Mouse (Mus musculus): ENCODE data around the gene Pdzd2. TPM values are rescaled to one million over a fixed set of nuclear protein-coding genes. Genes with fewer than 3 reads are reported as not detected.

The Pdzd2 gene
- polyA plus RNA-seq (2015; fragmentation: Nextera tagmentation; extraction: Ambion mirVana), result 29.0 and 35.6 TPM in 2 replicates

DNA sequence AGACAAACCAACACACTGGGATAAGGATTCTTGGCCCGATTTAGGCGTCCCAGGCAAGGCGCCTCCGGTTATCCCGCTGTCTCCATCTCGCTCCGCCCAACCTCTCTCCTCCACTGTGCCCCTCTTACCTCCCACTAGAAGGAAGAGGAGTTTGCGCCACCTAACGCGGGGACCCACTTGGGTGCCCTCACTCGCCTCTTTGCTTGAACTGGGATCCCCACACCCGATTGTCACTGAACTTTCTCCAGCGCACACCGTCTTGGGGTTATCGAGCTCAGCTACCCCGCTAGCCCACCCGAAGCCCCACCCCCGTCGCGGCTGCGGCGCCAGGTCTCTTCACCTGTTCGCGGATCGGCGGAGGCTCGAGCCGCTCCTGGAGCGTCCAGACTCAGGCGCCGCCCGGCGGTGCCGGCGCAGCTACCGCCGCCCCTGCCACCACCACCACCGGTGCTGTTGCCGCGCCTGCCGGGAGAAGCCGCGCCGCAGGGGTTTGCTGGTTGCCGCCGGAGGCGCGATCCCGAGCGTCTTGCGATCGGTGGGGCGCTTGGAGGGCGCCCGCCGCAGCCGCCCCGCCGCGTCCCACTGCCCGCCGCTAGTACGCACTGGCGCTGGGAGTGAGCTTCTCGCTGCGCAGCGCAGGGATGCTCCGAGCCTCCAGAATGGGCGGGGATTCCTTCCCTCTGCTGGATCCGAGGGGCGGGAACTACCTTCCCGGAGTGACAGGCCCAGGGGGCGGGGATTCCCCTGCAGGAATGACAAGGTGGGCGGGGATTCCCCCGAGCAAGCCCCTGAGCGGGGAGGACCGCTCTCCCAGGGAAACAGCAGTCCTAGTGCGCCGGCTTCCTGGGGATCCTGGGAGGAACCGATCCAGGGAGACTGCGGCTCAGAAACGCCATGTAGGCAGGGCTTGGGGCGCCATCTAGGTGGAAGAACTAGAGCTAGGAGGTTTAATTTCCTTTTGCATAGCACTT lies at the start of gene Pdzd2:
TSS of gene Pdzd2 (minus strand) at position 648 of the 971 bp plus-strand sequence.
- Histone ChIP-seq H3K27ac (ENCODE audit: low read length) (no peak within 1 kb of the TSS), H3K9me3 (ENCODE audit: low read length) (no peaks in the 10 kb centered on the region)
- under 1% methylated on average over 82 of the region's 83 CpGs for WGBS

GRCm38 (mm10) chr15:12789406-12789867 lies 49.7 kb upstream of the Pdzd2 start:
- 16% methylated on average over 10 of the region's 10 CpGs for whole genome bisulfite sequencing
- peak; percentile 49 for ATAC-seq (ENCODE audit: low FRiP score, low TSS enrichment)
- H3K27me3 ChIP-seq (ENCODE audit: insufficient read depth, low read length), result no peaks in the 10 kb centered on the region

More for the DNA sequence above, at the start of gene Pdzd2:
- peak within 1 kb of the TSS; percentile 62 for H3K4me3 ChIP-seq (ENCODE audit: low read length)
- H3K4me1 ChIP-seq (ENCODE audit: insufficient read depth, low read length), result peaks cover 14% of the 10 kb centered on the region
- H3K27me3 ChIP-seq (ENCODE audit: insufficient read depth, low read length), result peaks cover 26% of the 10 kb centered on the region
- peak; percentile 99 for ATAC-seq (ENCODE audit: low FRiP score, low TSS enrichment)
- peak within 1 kb of the TSS; percentile 93 for H3K4me2 ChIP-seq (replicated peaks; ENCODE audit: low read depth, low read length)
- H3K36me3 ChIP-seq (ENCODE audit: insufficient read depth, low read length), result no peaks in the 10 kb centered on the region
- H3K9ac ChIP-seq (replicated peaks; ENCODE audit: low read length), result peak within 1 kb of the TSS; percentile 65

GRCm38 (mm10) chr15:12788536-12788935 lies 48.8 kb upstream of the Pdzd2 start:
- Histone ChIP-seq H3K4me2 (replicated peaks; ENCODE audit: low read depth, low read length) (no peak overlapping the region), H3K36me3 (ENCODE audit: insufficient read depth, low read length) (no peaks in the 10 kb centered on the region), H3K9ac (replicated peaks; ENCODE audit: low read length) (no peak overlapping the region), H3K27ac (ENCODE audit: low read length) (no peak overlapping the region), H3K27me3 (ENCODE audit: insufficient read depth, low read length) (no peaks in the 10 kb centered on the region), H3K4me3 (ENCODE audit: low read length) (no peak overlapping the region), H3K9me3 (ENCODE audit: low read length) (no peaks in the 10 kb centered on the region), H3K4me1 (ENCODE audit: insufficient read depth, low read length) (0 out of 2 replicates have a peak, but pooled peaks cover 6% of the 10 kb centered on the region)
- 79% methylated on average over 5 of the region's 5 CpGs for WGBS
- no peak for ATAC-seq (ENCODE audit: low FRiP score, low TSS enrichment)

More at GRCm38 (mm10) chr15:12789406-12789867, 49.7 kb upstream of the Pdzd2 start:
- Histone ChIP-seq H3K4me3 (ENCODE audit: low read length) (no peak overlapping the region), H3K27ac (ENCODE audit: low read length) (0 out of 2 replicates have a peak overlapping the region, but pooled peaks have one; percentile 6), H3K4me2 (replicated peaks; ENCODE audit: low read depth, low read length) (peak overlapping the region; percentile 27; the same call in 1 of the 2 replicates), H3K9me3 (ENCODE audit: low read length) (no peaks in the 10 kb centered on the region), H3K36me3 (ENCODE audit: insufficient read depth, low read length) (no peaks in the 10 kb centered on the region), H3K4me1 (ENCODE audit: insufficient read depth, low read length) (0 out of 2 replicates have a peak, but pooled peaks cover 6% of the 10 kb centered on the region), H3K9ac (replicated peaks; ENCODE audit: low read length) (peak overlapping the region; percentile 38; the same call in 1 of the 2 replicates)

GRCm38 (mm10) chr15:12781729-12782326 lies 42.1 kb upstream of the Pdzd2 start:
- Histone ChIP-seq H3K27ac (ENCODE audit: low read length) (no peak overlapping the region), H3K27me3 (ENCODE audit: insufficient read depth, low read length) (no peaks in the 10 kb centered on the region), H3K4me3 (ENCODE audit: low read length) (no peak overlapping the region), H3K4me1 (ENCODE audit: insufficient read depth, low read length) (peaks cover 3% of the 10 kb centered on the region; the same call in 1 of the 2 replicates), H3K9ac (replicated peaks; ENCODE audit: low read length) (no peak overlapping the region), H3K4me2 (replicated peaks; ENCODE audit: low read depth, low read length) (no peak overlapping the region), H3K36me3 (ENCODE audit: insufficient read depth, low read length) (no peaks in the 10 kb centered on the region), H3K9me3 (ENCODE audit: low read length) (no peaks in the 10 kb centered on the region)
- 53% methylated on average over 12 of the region's 16 CpGs for WGBS
- ATAC-seq (ENCODE audit: low FRiP score, low TSS enrichment), result no peak

DNA sequence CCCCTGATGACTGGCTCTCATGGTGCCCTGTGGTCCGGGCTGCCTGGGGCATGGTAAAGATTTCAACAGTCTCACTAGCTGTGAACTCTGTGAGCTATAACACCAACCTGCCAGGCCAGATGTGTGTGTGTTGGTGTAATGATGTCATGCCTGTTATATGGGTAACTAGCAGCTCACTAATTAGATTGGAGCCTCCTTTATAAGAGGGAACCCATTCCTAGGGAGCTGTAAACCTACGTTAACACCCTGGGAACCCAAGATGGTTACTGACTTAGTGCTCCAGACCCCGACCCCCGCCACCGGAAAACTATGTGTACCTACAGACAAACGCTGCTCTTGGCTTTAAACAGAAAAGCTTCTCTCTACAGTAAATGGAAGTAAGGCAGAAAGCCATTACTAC lies 41.6 kb upstream of the Pdzd2 start:
- Histone ChIP-seq H3K9ac (replicated peaks; ENCODE audit: low read length) (no peak overlapping the region), H3K4me3 (ENCODE audit: low read length) (no peak overlapping the region), H3K27ac (ENCODE audit: low read length) (no peak overlapping the region), H3K27me3 (ENCODE audit: insufficient read depth, low read length) (no peaks in the 10 kb centered on the region), H3K4me2 (replicated peaks; ENCODE audit: low read depth, low read length) (no peak overlapping the region), H3K36me3 (ENCODE audit: insufficient read depth, low read length) (no peaks in the 10 kb centered on the region), H3K4me1 (ENCODE audit: insufficient read depth, low read length) (peaks cover 3% of the 10 kb centered on the region; the same call in 1 of the 2 replicates), H3K9me3 (ENCODE audit: low read length) (no peaks in the 10 kb centered on the region)
- no peak for ATAC-seq (ENCODE audit: low FRiP score, low TSS enrichment)
- WGBS, result 61% methylated on average over 6 of the region's 6 CpGs

DNA sequence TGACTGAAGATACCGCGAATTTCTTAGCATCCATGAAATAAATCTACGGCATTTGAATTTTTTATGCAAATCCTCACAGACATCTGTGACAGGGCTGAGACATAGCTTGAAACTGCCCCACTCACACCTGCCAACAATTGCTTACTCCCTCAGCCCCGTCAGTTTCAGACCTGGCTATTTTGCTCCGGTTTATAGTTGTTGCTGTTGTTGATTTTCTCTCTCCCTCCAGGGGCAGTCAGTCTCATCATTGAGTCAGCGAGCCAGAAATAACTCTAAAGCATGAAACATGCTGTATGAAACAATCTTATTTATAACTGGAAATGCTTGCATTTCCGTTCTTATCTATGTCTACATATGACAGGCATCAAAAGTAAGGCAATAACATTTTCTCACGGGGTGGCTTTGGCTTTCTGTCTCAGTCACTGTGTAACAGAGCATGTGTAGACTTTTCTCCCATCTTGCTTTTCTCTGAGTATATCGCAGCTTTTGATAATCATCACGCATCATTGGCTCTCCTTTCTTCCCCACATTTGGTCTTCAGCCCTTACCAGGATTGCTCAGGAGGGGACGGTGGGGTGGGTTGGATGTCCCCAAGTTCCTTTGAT lies 34.5 kb upstream of the Pdzd2 start:
- Histone ChIP-seq H3K4me1 (ENCODE audit: insufficient read depth, low read length) (no peaks in the 10 kb centered on the region), H3K27me3 (ENCODE audit: insufficient read depth, low read length) (no peaks in the 10 kb centered on the region)
- WGBS, result 72% methylated on average over 11 of the region's 11 CpGs

DNA sequence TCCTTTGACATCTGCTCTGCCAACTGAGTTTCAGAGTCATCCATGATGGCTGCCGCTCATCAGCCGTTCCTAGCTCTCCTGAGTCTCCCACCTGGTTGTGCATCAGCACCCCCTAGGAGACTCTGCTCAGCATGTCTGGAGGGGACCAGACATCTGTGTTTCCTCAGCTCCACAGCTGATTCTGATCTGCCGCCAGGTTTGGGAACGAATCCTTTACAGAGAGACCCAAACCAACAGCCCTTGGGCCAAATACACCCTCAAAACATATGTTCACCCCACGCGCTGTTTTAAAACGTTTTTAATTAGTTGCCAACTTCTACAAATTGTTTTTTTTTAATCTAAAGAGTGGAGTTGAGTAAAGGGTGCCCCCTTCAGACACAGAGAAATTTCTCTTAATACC lies 31.2 kb upstream of the Pdzd2 start:
- no peaks in the 10 kb centered on the region for H3K27me3 ChIP-seq (ENCODE audit: insufficient read depth, low read length)

More for the DNA sequence above, 34.5 kb upstream of the Pdzd2 start:
- no peak overlapping the region for H3K4me2 ChIP-seq (replicated peaks; ENCODE audit: low read depth, low read length)
- no peak overlapping the region for H3K9ac ChIP-seq (replicated peaks; ENCODE audit: low read length)
- no peak for ATAC-seq (ENCODE audit: low FRiP score, low TSS enrichment)
- H3K36me3 ChIP-seq (ENCODE audit: insufficient read depth, low read length), result no peaks in the 10 kb centered on the region
- H3K27ac ChIP-seq (ENCODE audit: low read length), result no peak overlapping the region
- no peak overlapping the region for H3K4me3 ChIP-seq (ENCODE audit: low read length)
- no peaks in the 10 kb centered on the region; the same call in 1 of the 2 replicates for H3K9me3 ChIP-seq (ENCODE audit: low read length)

GRCm38 (mm10) chr15:12766848-12767247 lies 27.1 kb upstream of the Pdzd2 start:
- WGBS, result 74% methylated on average over 4 of the region's 4 CpGs
- no peaks in the 10 kb centered on the region for H3K27me3 ChIP-seq (ENCODE audit: insufficient read depth, low read length)

More for the DNA sequence above, 31.2 kb upstream of the Pdzd2 start:
- no peak for ATAC-seq (ENCODE audit: low FRiP score, low TSS enrichment)
- Histone ChIP-seq H3K27ac (ENCODE audit: low read length) (no peak overlapping the region), H3K9ac (replicated peaks; ENCODE audit: low read length) (no peak overlapping the region), H3K4me2 (replicated peaks; ENCODE audit: low read depth, low read length) (no peak overlapping the region), H3K4me1 (ENCODE audit: insufficient read depth, low read length) (no peaks in the 10 kb centered on the region), H3K9me3 (ENCODE audit: low read length) (no peaks in the 10 kb centered on the region; the same call in 1 of the 2 replicates), H3K36me3 (ENCODE audit: insufficient read depth, low read length) (no peaks in the 10 kb centered on the region), H3K4me3 (ENCODE audit: low read length) (no peak overlapping the region)
- WGBS, result 74% methylated on average over 7 of the region's 7 CpGs

GRCm38 (mm10) chr15:12763147-12763546 lies 23.4 kb upstream of the Pdzd2 start:
- Histone ChIP-seq H3K36me3 (ENCODE audit: insufficient read depth, low read length) (no peaks in the 10 kb centered on the region), H3K4me1 (ENCODE audit: insufficient read depth, low read length) (peaks cover 9% of the 10 kb centered on the region; the same call in 1 of the 2 replicates), H3K27ac (ENCODE audit: low read length) (no peak overlapping the region), H3K9me3 (ENCODE audit: low read length) (no peaks in the 10 kb centered on the region), H3K27me3 (ENCODE audit: insufficient read depth, low read length) (no peaks in the 10 kb centered on the region), H3K4me3 (ENCODE audit: low read length) (no peak overlapping the region), H3K9ac (replicated peaks; ENCODE audit: low read length) (no peak overlapping the region), H3K4me2 (replicated peaks; ENCODE audit: low read depth, low read length) (no peak overlapping the region)
- 37% methylated on average over 10 of the region's 10 CpGs for WGBS
- ATAC-seq (ENCODE audit: low FRiP score, low TSS enrichment), result peak; percentile 25; the same call in 1 of the 2 replicates

More at GRCm38 (mm10) chr15:12766848-12767247, 27.1 kb upstream of the Pdzd2 start:
- Histone ChIP-seq H3K36me3 (ENCODE audit: insufficient read depth, low read length) (no peaks in the 10 kb centered on the region), H3K4me3 (ENCODE audit: low read length) (no peak overlapping the region), H3K4me1 (ENCODE audit: insufficient read depth, low read length) (peaks cover 9% of the 10 kb centered on the region; the same call in 1 of the 2 replicates), H3K4me2 (replicated peaks; ENCODE audit: low read depth, low read length) (no peak overlapping the region), H3K27ac (ENCODE audit: low read length) (no peak overlapping the region), H3K9ac (replicated peaks; ENCODE audit: low read length) (no peak overlapping the region), H3K9me3 (ENCODE audit: low read length) (no peaks in the 10 kb centered on the region; the same call in 1 of the 2 replicates)
- no peak for ATAC-seq (ENCODE audit: low FRiP score, low TSS enrichment)

Data from kidney, embryonic 16.5 days (tissue).